Mouse (Mus musculus): Measurements from ENCODE around the gene Sema5a. TPM values are rescaled to one million over a fixed set of nuclear protein-coding genes. Genes with fewer than 3 reads are reported as not detected.

Gene Sema5a
- total RNA-seq, 2 experiments from 2014 or later = 23.7 to 26.0 TPM

DNA sequence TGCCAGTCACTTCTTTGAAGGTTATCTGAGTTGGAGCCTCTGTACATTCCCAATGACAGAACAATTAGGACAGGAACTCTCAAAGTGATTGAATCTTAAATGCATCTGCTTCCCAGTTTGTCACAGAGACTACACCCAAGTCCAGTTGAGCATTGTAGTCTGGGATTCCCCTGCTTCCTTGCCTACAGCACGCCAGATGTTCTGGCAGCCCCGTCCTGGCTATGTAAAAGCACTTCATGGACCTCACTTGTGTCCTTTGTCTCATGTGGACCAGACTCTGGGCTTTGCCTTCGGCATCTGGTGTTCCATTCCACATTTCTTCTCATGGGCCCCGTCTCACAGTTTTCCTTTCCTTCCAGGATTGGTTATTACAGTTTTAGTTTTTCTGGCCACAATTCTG is 334.7 kb downstream of the Sema5a start:
- DNase-seq (ENCODE audit: low spot score in 2 of 2) = no peak
- intact Hi-C loops (cut with DNase I) = loop anchor here (10.0 kb wide), 1 partner anchor 135 kb away; no protein-coding TSS in a partner anchor

DNA sequence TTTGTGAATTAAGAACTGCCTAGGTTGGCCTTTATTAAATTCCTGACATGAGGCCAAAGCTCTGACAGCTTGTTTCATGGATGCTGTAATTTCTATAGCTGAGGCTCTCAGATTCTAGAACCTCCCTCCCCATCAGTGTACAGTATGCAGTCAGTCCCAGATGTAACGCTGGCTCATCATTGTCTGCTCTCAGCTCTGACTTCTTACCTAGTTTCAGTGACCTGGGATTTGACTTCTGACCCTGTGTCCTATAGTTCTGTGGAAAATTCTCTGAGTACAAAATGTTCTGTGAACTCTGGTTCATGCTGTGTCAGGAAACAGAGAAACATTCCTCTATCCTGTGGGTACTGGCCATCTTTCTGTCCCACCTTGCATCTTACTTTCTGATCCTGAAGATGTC is 346.0 kb downstream of the Sema5a start:
- intact Hi-C loops (cut with DNase I) = no loop called here
- no peak for DNase-seq (ENCODE audit: low spot score in 2 of 2)

DNA sequence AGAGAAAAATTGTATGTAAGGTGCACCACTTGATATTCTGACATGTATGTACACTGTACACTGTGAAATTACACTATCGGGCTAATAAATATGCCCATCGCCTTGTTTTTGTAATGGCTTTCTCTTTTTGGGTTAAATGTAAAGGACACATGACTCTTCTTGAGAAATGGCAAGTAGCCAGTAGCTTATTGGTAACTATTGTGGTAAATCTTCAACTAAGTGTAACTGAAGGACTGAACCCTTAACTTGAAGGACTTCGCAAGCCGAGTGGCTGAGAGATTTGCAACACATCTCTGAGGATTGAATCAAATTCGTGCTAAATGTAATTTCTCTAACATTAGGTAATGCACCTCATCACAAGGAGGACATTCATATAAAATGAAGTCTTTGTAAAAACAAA is 349.1 kb downstream of the Sema5a start:
- intact Hi-C loops (cut with DNase I) = no loop called here
- DNase-seq (ENCODE audit: low spot score in 2 of 2) = no peak

DNA sequence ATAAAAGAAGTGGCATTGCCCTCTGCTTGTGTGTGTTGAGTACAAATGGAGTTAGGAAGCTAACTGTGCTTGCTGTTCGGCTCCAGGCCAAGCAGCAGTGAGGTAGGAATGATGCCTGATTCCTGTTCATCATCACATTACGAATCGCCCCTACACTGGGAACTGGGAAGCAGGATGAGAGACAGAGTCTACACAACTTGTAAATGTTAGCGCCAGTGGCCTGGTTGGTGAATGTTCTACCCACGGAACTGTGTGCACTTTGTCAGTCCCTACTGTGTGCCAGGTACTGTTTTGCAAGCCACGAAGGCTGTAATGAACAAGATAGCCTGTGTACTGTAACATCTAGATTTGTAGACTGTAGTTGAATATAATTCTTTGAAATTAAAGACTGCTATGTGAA is 352.0 kb downstream of the Sema5a start:
- intact Hi-C loops (cut with DNase I) = no loop called here

DNA sequence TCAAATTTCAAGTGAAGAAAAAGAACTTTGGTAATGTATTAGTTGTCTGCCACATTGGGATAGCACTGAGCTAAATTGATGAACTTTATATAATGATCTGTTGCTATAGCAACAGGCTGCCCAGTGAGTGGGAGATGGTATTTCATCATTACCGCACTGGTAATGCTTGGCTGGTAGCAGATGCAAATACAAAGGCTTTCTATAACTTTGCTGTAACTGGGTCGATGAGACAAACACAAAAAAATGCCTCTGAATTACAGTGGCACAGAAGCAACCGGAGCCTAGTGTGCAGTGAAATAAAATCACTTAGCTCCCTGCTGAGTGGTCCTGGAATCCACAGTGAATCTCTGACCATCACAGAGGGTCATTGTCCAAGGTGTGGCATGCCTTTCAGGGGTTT is 352.6 kb downstream of the Sema5a start:
- intact Hi-C loops (cut with DNase I) = no loop called here
- no peak for DNase-seq (ENCODE audit: low spot score in 2 of 2)

More for the DNA sequence above, 352.0 kb downstream of the Sema5a start:
- DNase-seq (ENCODE audit: low spot score in 2 of 2) = no peak

DNA sequence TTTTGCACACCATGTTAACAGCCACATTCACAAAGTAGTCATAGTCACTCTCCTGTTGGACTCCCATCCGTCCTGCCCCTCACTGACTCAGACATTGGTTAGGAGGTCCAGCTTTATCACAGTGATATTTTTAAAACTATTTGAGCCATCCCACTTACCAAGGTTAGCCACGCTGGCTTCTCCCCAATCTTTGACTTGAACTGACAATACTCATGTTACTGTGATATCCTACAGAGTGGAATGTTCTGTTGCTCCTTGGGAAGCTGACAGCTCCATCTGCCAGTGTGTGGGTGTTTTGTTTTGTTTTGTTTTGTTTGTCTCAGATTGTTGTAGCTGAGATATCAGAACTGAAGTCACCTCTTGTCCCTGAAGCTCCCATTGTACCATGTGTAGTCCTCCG is 362.6 kb downstream of the Sema5a start:
- intact Hi-C loops (cut with DNase I) = no loop called here
- DNase-seq (ENCODE audit: low spot score in 2 of 2) = no peak

DNA sequence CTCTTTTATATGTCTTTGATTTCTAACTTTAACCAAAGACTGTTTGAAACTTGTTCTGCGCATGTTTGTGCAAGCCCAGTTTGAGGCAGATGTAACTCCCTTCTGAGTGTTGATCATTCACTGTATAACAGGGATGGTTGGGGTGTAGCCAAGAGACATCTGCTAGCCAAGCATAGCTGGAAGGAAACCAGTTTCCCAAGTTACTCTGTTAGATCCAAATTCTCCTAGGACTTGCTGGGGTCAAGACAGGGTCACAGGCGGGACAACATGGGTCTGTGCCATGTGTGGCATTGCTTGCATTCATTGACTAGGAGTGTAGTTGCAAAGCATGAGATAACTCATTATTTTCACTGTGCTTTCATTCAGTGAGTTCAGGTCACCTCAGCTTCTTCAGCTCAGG is 366.2 kb downstream of the Sema5a start:
- DNase-seq (ENCODE audit: low spot score in 2 of 2) = no peak
- intact Hi-C loops (cut with DNase I) = no loop called here

DNA sequence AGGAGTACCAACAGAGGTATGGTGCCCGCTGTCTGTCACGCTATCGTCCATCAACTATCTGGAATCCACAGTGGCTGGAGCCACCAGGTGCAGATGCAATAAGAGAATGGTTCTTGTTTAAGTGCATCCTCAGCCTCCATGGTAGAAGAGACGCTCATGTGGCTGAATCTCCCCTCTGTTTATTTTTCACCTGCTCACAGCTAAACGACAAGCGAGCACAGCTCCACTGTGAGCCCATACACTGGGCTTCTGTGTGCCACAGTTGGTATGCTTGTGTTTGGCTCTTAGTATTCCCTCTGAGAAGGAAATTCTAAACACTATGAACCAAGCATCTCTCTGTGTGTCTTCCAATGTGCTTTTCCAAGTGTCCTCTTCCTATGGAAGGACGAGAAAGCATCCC is 366.6 kb downstream of the Sema5a start:
- no peak for DNase-seq (ENCODE audit: low spot score in 2 of 2)
- intact Hi-C loops (cut with DNase I) = no loop called here

DNA sequence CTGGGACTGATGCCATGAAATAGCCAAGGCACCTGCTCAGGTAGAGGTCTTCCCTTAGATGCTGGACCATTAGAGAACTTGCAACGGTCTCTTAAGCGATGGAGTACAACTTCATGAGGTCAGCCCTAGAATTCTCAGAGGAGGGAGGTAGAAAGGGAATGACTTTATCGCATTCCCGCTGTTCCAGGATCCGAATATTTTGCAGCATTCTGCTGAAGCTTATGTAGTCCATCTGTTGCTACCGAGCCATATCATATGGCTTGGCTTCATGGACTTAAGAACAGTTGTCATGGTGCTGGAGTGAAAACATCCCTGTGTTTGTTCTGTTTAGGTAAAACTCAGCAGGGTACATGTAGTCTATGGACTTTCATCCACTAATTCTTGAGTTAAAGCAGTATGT is 369.1 kb downstream of the Sema5a start:
- intact Hi-C loops (cut with DNase I) = no loop called here
- peak; percentile 10 to 11 for DNase-seq (ENCODE audit: low spot score in 2 of 2)

DNA sequence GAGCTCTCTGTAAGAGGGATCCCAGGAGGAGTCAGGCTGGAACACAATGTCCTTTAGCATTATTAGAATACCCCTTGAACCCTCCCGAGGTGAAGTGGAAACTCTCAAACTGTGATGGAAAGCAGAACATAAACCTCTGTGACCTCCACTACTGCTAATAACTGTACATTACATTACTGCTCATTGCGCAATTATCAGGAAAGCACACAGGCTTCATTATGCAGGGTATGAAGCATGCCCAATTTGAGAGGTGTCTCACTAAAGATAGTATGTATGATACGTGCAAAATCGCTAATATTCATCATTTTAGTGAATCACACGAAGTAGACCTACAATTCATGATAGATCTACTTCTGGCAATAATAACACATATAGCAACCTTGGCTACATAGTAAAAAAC is 371.2 kb downstream of the Sema5a start:
- DNase-seq (ENCODE audit: low spot score in 2 of 2) = no peak
- intact Hi-C loops (cut with DNase I) = no loop called here

DNA sequence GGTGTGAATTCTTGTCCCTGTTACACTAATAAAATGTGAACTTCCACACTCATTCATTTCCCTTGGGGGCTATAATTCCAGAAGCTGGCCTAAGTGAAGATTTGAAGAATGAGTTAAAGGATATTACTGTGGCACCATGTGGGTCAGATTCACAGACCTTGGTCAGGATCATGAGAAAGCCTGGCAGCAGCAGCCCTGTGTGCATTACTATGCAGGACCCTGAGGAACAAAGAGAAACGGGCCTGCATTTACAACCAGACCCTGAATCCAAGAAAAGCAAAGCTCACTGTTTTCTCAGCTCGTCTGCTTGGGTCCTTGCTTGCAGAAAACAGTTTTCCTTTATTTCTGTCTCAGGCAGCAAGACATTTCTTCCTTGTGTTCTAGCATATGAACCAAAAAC is 374.6 kb downstream of the Sema5a start:
- intact Hi-C loops (cut with DNase I) = no loop called here
- no peak for DNase-seq (ENCODE audit: low spot score in 2 of 2)

DNA sequence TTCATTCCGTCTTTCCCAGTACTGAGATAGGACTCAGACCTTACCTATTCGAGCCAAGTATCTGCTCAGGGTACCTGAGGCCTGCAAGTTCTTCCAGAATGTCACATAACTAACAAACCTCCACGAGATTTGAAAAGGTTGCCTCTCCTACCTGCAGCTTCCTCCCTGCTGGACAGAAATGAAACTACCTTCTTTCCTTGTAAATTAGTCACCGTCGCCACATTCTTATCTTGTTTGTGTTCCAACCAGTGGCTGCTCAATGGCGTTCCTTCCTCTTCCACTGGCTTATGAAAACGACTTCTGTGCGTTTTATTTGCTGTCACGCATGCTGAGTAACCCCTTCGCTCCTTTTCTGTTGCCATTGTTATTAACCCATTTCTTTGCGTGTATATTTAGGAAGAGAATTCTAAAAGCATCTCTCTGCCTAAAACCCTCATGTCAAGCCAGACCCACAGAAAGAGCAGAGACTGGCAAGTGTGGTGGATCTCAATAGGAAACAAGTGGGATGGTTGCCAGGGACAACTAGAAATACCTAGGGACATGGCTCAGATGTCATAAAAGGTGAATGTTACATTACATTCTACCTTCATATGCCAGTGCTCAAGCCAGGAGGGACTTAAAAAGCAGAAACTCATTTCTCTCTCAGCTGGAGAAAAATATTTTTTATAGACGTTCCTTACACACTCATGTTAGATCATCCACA is 378.6 kb downstream of the Sema5a start:
- DNase-seq (ENCODE audit: low spot score in 2 of 2) = no peak
- intact Hi-C loops (cut with DNase I) = no loop called here

DNA sequence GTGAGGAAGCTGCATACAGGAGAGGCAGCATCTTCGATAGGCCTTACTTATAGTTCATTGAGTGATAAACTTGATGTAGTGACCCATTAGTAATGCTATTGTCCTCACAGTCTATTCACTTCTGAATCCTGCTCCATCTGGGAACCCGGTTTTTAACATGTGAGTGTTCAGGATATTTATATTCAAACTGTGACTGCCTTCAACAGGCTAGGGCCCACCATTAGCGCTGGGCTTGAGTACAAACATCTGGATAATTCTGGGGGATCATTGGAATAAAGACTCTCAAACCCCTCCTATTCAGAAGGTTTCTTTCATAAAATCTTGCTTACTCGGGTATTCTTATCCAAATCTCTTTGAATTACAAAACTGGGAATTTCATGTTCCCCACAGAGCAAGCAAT is 379.5 kb downstream of the Sema5a start:
- intact Hi-C loops (cut with DNase I) = no loop called here
- no peak for DNase-seq (ENCODE audit: low spot score in 2 of 2)

DNA sequence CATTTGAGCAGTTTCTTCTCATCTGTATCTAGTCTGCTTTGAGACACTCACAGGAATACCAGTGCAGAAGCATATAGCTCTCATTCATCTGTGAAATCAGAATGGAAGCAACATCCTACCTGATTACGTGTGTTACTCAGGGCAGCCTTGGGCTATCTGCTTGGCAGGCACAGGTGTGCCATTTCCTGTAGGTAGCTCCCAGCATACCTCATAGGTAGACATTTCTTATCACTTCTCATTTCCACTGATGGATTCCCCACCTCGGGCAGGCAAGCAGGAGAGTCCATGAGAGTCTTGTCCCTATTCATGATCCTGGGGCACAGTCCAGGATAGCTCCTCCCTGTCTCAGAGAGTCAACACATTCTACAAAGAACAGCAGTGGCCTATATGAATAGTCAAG is 381.4 kb downstream of the Sema5a start:
- intact Hi-C loops (cut with DNase I) = no loop called here
- DNase-seq (ENCODE audit: low spot score in 2 of 2) = no peak

DNA sequence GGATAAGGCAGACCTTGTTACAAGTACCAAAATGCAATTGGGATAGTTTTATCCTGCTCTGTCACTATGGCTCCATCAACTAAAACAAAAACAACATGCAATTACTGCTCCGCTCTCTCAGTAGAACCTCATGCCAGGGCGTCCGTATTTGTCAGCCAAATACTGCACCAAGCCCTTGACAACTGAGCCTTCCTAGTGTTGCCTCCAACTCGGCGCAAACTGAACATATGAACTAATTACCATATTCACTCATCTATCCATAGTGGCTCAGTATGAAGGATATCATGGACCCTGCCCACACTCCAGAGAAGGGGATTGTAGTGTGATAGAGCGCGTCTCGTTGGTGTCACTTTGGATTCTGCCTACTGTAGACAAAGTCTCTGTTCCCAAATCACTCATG is 389.1 kb downstream of the Sema5a start:
- intact Hi-C loops (cut with DNase I) = no loop called here
- no peak for DNase-seq (ENCODE audit: low spot score in 2 of 2)

DNA sequence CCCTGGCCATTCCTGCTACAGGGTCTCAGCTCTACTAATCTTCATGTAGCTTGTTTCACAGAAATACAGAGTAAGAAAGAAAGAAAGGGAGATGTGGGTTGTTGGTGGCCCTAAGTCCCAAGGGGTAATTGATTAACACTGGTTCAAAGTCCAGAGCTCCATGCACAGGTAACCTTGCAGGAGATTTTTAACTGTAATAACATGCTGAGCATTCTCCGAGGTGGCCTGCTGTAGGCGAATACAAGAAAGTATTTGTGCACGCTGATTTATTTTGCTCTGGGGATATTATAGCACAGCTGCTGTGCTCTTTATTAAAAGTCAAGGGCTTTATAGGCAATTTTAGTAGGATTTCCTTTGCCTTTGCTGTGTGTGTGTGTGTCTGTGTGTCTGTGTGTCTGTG is 393.3 kb downstream of the Sema5a start:
- DNase-seq (ENCODE audit: low spot score in 2 of 2) = no peak
- intact Hi-C loops (cut with DNase I) = no loop called here

DNA sequence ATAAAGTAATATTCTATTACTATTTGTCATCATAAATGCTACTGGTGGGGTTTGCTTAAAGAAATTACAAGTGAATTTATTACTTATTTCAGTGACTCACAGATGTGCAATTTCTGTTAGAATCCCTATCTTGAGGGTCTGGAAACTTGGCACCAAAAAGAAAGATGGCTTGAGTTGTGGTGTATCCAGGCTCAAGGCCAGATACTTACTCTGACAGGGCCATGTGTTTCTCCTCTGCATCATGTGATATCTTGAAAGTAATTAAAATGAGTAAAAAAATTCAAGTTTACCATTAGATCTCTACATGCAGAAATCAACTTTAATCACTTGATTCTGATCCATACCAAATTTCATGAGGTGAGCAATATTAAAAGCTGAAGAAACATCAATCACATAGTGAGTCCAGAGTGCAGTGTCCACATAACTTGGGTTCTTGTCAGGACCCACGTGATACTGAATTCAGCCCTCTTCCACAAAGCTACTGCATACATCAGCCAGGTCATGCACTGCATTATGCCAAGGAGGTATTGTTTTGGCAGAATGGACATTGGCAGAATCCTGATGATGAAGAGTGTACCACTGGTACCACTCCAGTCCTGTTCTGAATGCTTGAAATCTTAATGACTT is 402.6 kb downstream of the Sema5a start:
- no peak for DNase-seq (ENCODE audit: low spot score in 2 of 2)
- intact Hi-C loops (cut with DNase I) = no loop called here

DNA sequence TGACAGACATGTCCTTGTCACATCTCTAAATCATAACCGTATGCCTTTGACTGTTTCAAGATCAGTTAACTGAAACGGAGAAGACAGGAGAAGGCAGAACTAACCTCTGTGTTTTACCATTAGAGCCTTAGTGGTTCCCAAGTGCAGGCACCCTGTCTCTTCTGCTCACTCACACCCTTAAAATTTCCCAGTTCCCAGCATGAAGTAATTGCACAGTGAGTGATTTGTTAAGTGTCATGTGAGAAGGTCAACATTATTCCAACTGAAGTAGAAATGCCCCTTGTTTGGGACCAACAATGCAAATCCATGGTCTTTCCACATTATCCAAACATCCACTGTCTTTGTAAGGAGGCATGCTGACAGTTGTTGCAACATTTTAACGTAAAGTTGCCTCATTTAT is 409.4 kb downstream of the Sema5a start:
- intact Hi-C loops (cut with DNase I) = no loop called here
- DNase-seq (ENCODE audit: low spot score in 2 of 2) = no peak

DNA sequence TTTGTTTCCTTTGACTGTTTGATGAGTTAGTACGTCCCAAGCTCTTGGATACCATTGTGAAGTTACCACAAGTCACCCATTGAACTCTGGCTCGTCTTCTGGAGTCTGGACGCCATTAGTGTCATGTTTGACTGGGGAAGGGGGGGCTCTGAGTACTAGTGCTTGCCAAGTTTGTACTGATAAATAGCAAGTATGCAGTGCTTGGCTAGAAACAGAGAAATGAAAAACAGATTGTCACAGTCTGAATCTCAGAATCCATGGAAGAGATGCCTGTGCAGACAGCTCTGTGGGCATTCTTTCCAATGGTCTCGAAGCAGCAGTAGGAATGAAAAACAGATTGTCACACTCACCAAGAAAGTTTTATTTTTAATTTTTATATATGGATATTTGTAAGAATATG is 411.4 kb downstream of the Sema5a start:
- intact Hi-C loops (cut with DNase I) = no loop called here

DNA sequence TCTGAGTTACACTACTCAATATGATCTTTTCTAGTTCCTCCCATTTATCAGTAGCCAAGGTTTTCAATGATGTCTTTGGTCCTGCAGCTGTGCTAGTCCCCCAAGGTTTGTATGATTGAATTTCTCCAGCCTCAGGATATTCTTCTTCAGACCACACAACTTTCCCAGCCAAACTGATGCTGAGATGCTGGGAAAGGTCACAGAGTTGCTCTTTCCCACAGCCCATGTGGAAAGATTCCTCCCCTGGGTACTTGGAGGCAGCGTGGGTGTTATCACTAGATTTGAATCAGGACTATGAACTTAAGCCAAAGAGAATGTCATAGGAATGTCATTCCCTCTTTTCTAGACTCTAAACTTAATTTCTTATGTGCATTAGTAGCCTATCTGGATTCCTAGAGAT is 431.8 kb downstream of the Sema5a start:
- DNase-seq (ENCODE audit: low spot score in 2 of 2) = no peak
- intact Hi-C loops (cut with DNase I) = no loop called here

More for the DNA sequence above, 411.4 kb downstream of the Sema5a start:
- no peak for DNase-seq (ENCODE audit: low spot score in 2 of 2)

DNA sequence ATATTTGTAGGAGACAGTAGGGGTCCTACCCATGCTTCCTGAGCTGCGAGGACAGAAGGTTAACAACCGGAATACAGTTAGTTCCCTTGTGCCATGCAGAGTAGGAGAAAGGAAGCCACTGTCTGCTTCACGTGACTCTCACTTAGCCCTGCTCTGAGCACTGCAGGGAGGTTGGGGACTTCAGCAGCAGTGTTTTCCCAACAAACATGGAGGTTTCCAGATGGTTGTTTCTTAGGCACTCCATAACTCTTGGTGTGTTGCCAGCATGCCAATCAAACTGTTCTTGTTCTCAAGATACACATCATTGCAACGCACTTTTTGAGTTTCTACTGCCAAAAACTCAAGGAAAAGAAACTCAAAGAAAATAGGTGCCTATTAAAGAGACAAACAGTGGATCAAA is 440.5 kb downstream of the Sema5a start:
- DNase-seq (ENCODE audit: low spot score in 2 of 2) = no peak
- intact Hi-C loops (cut with DNase I) = no loop called here

DNA sequence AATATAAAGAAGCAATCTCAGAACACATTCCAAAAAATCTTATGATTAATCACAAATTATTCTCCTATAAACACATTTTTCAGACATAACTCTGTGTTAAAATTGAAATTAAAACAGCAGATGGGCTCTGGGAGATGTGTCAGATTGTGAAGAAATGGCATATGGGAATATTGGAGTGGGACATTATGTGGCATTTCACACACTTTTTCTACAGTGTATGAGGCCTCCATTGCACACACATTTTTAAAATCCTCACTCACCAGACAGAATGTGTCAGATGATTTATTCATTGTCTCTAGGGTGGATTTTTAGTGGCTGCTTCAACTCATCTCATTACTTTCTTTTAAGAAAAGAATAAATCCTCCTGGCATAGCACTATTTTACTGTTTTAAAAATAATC is 446.4 kb downstream of the Sema5a start:
- intact Hi-C loops (cut with DNase I) = no loop called here
- DNase-seq (ENCODE audit: low spot score in 2 of 2) = no peak
